Mouse (Mus musculus): Measurements from ENCODE around the gene Hdac8.

- TF ChIP-seq EP300 (optimal IDR thresholded peaks at IDR 0.05) (no peak), CTCF (IDR thresholded peaks at IDR 0.05; ENCODE audit: low read depth) (no peak)
These were observed 122.0 kb downstream of the Hdac8 start for GRCm38 (mm10) chrX:102383151-102383550.

Measured in stomach, postnatal 0 days (tissue).